Mouse (Mus musculus) midbrain, embryonic 16.5 days (tissue): ENCODE measurements at regions not wholly inside any gene's neighbourhood (a gene's known extent, or its start where the extent isn't known, plus 50 kb on each side); places are given as distances from the start of the nearest gene placed in this dataset.
A peak's percentile ranks its signal among the peaks of the same experiment; 100 is the strongest.
"Not testable (repeated sequence)": the region's sequence is repeated elsewhere in the genome, so short reads cannot be mapped to it uniquely, and the experiment has no call there.

Experiments
- ATAC-seq: fragments of 200-750 bp; cut with Nextera tagmentation; 2 replicates; pipeline ENCODE4 v1.8.0; 2017; ENCODE audit warnings: moderate TSS enrichment
- H3K27ac ChIP-seq: fragments of 300-500 bp; sonication (generic); 2 replicates; pipeline ENCODE4 v1.5.1; 2014; ENCODE audit warnings: mild to moderate bottlenecking, low read length, mixed read lengths
- H3K27me3 ChIP-seq: fragments of 300-500 bp; sonication (generic); 2 replicates; pipeline ENCODE4 v1.6.1; 2014; ENCODE audit warnings: low read depth, low read length, mixed read lengths; ENCODE audit not compliant: control insufficient read depth, insufficient read depth
- H3K36me3 ChIP-seq: fragments of 300-500 bp; sonication (generic); 2 replicates; pipeline ENCODE4 v1.6.1; 2014; ENCODE audit warnings: mild to moderate bottlenecking, low read length, moderate library complexity, mixed read lengths; ENCODE audit not compliant: control insufficient read depth, insufficient read depth
- H3K4me1 ChIP-seq: fragments of 300-500 bp; sonication (generic); 2 replicates; pipeline ENCODE4 v1.6.1; 2014; ENCODE audit warnings: mild to moderate bottlenecking, low read length, mixed read lengths; ENCODE audit not compliant: control insufficient read depth, insufficient read depth
- H3K4me2 ChIP-seq: fragments of 300-500 bp; sonication (generic); 2 replicates; pipeline ENCODE4 v1.6.1; 2014; ENCODE audit warnings: mild to moderate bottlenecking, low read length, mixed read lengths
- H3K4me3 ChIP-seq: fragments of 300-500 bp; sonication (generic); 2 replicates; pipeline ENCODE4 v1.5.1; 2014; ENCODE audit warnings: low read depth, mild to moderate bottlenecking, low read length, moderate library complexity, mixed read lengths
- H3K9ac ChIP-seq: fragments of 300-500 bp; sonication (generic); 2 replicates; pipeline ENCODE4 v1.6.1; 2014; ENCODE audit warnings: low read depth, low read length, mixed read lengths
- H3K9me3 ChIP-seq: fragments of 300-500 bp; sonication (generic); replicated peaks from 2 replicates; pipeline ENCODE4 v1.6.1; 2014; ENCODE audit warnings: mild to moderate bottlenecking, low read length, mixed read lengths; ENCODE audit not compliant: control insufficient read depth, poor library complexity, severe bottlenecking
- WGBS: fragments of 180-500 bp; shearing (Covaris S2); extraction: QIAGEN DNeasy Blood & Tissue Kit; methylation state at CpG from one replicate; pipeline ENCODE4 v1.1.7; 2014; 5-methylcytosine and 5-hydroxymethylcytosine counted together

DNA sequence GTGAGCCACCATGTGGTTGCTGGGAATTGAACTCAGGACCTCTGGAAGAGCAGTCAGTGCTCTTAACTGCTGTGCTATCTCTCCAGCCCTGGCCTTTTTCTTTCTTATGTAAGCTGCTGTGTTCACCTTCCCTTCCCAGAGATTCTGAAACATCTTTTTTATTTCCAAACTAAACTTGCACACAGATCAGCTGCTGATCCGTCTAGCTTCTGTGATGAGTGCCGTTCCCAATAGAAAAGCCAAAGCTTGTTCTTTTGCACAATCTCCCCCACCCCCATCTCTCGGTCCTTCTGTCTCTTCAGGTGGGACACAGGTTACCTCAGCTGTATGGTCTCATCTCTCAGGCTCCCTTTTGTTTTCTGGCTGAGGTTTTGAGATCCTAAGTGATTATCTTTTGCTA, 191.9 kb downstream of the Tcp10c start:
- Histone ChIP-seq H3K4me1 (no peaks in the 10 kb centered on the region), H3K4me2 (no peak overlapping the region), H3K27me3 (no peaks in the 10 kb centered on the region), H3K4me3 (no peak overlapping the region), H3K27ac (no peak overlapping the region), H3K36me3 (no peaks in the 10 kb centered on the region), H3K9me3 (peaks cover 60% of the 10 kb centered on the region), H3K9ac (no peak overlapping the region)
- WGBS: 61% methylated on average over 3 of the region's 3 CpGs
- no peak for ATAC-seq

DNA sequence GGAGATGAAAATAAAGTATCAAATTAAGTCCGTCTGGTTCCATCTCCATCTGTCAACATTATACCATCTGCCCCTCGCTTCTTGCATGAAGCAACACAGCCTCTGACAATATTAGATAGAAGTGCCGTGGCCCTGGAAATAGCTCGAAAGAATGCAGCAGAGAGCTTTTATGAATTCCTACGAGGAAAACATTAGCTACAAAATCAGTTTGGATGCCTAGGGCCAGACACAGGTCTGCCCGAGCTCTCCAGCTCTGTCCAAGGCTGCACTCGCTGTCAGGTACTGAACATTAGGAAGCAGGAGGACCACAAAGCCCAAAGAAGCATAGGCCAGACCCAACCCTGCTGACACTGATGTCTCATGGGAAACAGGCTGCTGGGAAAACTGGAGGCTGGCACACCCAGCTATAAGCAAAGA, 192.3 kb downstream of the Tcp10c start:
- H3K4me3 ChIP-seq: no peak overlapping the region
- no peaks in the 10 kb centered on the region for H3K4me1 ChIP-seq
- no peak overlapping the region for H3K9ac ChIP-seq
- no peak overlapping the region for H3K4me2 ChIP-seq
- no peaks in the 10 kb centered on the region for H3K36me3 ChIP-seq
- no peaks in the 10 kb centered on the region for H3K27me3 ChIP-seq
- WGBS: 83% methylated on average over 7 of the region's 7 CpGs
- no peak for ATAC-seq
- H3K27ac ChIP-seq: no peak overlapping the region
- peaks cover 57% of the 10 kb centered on the region for H3K9me3 ChIP-seq

DNA sequence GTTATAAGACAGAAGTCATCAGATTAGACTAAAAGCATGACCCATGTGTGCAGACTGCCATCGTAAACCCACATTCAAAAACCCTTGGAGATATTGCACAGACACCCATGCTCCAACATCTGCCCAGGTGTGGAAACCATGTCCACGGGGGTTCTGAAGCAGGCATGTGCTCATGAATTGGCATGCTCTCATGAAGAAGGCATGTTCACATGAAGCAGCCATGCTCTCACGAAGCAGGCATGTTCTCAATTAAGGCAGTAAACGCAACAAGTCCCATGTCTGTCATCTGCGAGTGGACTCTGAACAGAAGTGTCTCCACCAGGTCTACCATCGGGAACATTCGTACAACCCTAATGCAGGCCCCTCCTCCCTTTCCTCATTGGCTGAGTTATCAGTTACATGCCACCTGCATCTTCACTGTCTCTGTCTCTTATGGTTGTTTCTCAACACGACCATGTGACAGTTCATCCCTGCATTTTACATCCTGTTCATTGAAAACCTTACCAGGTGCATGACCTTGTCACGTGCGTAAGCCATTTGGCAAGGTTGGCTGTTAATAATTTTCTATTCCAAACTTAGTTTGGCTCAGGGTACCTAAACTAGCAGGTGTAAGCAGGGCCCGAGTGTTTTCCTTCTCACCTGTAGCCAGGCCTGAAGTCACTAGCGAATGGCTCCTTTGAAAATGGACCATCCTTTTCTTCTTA, 193.4 kb downstream of the Tcp10c start:
- no peak for ATAC-seq
- Histone ChIP-seq H3K4me1 (no peaks in the 10 kb centered on the region), H3K4me3 (no peak overlapping the region), H3K27me3 (no peaks in the 10 kb centered on the region), H3K9me3 (peaks cover 55% of the 10 kb centered on the region), H3K27ac (no peak overlapping the region), H3K9ac (no peak overlapping the region), H3K4me2 (no peak overlapping the region), H3K36me3 (no peaks in the 10 kb centered on the region)
- WGBS: 66% methylated on average over 12 of the region's 12 CpGs

DNA sequence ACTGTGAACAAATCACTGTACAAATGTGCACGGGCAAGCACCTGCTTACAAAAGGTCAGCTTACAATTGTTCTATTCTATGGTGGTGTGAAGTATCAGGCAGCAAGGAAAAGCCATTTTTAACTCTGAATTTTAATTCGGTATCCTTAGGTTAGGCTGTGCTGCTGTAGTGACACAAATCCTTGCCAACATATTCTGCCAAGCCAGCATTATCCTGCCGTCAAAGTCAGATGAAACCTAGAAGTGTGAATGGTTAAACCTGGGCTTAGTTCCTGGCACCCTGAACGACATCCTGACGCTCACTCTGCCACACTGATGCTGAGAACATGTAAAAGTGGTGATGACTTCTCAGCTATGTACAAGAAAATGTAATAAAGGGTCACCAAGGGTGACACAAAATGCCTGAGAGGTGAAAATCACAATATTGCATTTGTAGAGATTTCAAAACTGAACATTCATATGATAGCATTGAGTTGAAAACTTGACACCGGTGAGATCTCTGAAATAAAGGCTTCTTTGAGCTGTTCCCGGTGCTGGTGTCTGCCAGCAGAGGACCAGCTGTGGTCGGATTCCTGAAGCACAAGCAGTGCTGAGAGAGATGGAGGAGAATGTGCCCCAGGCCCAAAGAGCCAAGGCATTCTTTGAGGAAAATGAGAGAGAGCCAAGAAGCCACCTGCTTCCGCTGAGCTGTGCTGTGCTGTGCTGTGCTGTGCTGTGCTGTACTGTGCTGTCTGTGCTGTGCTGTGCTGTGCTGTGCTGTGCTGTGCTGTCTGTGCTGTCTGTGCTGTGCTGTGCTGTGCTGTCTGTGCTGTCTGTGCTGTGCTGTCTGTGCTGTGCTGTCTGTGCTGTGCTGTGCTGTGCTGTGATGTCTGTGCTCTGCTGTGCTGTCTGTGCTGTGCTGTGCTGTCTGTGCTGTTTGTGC, 195.9 kb downstream of the Tcp10c start:
- Histone ChIP-seq H3K4me3 (no peak overlapping the region), H3K27ac (no peak overlapping the region), H3K9me3 (peaks cover 38% of the 10 kb centered on the region), H3K9ac (no peak overlapping the region), H3K4me2 (no peak overlapping the region), H3K36me3 (no peaks in the 10 kb centered on the region), H3K27me3 (no peaks in the 10 kb centered on the region), H3K4me1 (0 out of 2 replicates have a peak, but pooled peaks cover under 1% of the 10 kb centered on the region)
- peak; percentile 66 for ATAC-seq
- 64% methylated on average over 9 of the region's 9 CpGs for WGBS

DNA sequence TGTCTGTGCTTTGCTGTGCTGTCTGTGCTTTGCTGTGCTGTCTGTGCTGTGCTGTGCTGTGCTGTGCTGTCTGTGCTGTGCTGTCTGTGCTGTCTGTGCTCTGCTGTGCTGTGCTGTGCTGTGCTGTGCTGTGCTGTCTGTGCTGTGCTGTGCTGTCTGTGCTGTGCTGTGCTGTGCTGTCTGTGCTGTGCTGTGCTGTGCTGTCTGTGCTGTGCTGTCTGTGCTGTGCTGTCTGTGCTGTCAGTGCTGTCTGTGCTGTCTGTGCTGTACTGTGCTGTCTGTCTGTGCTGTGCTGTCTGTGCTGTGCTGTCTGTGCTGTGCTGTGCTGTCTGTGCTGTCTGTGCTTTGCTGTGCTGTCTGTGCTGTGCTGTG, 196.5 kb downstream of the Tcp10c start:
- H3K9me3 ChIP-seq: peaks cover 33% of the 10 kb centered on the region
- not testable (repeated sequence) for H3K4me1 ChIP-seq, H3K27ac ChIP-seq, H3K4me2 ChIP-seq, H3K4me3 ChIP-seq, H3K27me3 ChIP-seq, H3K36me3 ChIP-seq, H3K9ac ChIP-seq
- ATAC-seq: peak; percentile 63

DNA sequence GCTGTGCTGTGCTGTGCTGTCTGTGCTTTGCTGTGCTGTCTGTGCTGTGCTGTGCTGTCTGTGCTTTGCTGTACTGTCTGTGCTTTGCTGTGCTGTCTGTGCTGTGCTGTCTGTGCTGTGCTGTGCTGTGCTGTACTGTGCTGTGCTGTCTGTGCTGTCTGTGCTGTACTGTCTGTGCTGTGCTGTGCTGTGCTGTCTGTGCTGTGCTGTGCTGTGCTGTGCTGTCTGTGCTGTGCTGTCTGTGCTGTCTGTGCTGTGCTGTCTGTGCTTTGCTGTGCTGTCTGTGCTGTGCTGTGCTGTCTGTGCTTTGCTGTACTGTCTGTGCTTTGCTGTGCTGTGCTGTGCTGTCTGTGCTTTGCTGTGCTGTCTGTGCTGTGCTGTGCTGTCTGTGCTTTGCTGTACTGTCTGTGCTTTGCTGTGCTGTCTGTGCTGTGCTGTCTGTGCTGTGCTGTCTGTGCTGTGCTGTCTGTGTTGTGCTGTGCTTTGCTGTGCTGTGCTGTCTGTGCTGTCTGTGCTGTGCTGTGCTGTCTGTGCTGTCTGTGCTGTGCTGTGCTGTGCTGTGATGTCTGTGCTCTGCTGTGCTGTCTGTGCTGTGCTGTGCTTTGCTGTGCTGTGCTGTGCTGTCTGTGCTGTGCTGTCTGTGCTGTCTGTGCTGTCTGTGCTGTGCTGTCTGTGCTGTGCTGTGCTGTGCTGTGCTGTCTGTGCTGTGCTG, 197.5 kb downstream of the Tcp10c start:
- not testable (repeated sequence) for H3K9ac ChIP-seq, H3K4me1 ChIP-seq, H3K27ac ChIP-seq, H3K4me3 ChIP-seq, H3K36me3 ChIP-seq, H3K27me3 ChIP-seq, H3K4me2 ChIP-seq
- peaks cover 29% of the 10 kb centered on the region for H3K9me3 ChIP-seq
- peak; percentile 77 for ATAC-seq

DNA sequence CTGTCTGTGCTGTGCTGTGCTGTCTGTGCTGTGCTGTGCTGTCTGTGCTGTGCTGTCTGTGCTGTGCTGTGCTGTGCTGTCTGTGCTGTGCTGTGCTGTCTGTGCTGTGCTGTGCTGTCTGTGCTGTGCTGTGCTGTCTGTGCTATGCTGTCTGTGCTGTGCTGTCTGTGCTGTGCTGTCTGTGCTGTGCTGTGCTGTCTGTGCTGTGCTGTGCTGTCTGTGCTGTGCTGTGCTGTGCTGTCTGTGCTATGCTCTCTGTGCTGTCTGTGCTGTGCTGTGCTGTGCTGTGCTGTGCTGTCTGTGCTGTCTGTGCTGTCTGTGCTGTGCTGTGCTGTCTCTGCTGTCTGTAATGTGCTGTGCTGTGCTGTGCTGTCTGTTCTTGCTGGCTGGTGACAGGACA, 198.5 kb downstream of the Tcp10c start:
- not testable (repeated sequence) for H3K9ac ChIP-seq, H3K27ac ChIP-seq, H3K4me2 ChIP-seq, H3K4me1 ChIP-seq, H3K27me3 ChIP-seq, H3K4me3 ChIP-seq, H3K36me3 ChIP-seq
- ATAC-seq: peak; percentile 75
- H3K9me3 ChIP-seq: peaks cover 24% of the 10 kb centered on the region

DNA sequence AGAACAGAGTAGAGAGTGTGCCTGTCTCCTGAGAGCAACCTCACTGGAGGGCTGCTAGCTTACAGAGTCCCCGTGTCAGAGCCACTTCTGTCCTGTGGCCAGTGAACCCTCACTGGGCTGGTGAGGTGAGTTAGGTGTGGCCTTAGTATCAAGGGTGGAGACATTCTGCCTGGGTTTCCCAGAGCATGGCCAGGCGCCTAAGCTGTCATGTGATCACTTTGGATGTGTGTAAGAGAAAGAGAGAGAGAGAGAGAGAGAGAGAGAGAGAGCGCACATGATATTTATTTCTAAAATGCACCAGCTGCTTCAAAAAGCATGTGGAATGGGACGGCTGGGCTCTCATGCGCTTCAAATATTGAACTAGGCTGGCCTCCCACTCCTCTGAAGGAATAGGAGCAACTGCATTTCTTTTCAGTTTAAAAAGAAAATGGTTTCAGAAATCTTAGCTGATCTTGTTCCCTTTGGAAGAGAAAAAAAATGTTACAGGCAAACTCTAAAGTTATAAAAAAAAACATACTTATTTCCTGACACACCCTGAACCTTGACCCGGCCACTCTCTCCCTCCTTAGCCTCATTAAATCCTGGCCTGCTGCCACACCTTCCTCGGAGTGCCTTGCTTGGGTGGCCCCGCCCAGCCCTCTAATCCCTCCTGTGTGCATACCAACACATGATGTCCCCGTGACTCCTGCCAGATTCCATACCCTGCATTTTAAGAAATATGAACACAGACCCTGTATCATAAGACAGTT, 201.1 kb downstream of the Tcp10c start:
- not testable (repeated sequence) for H3K9me3 ChIP-seq, H3K4me1 ChIP-seq, H3K27me3 ChIP-seq, H3K9ac ChIP-seq, H3K4me2 ChIP-seq, H3K36me3 ChIP-seq, H3K27ac ChIP-seq, H3K4me3 ChIP-seq, ATAC-seq
- 34% methylated on average over 9 of the region's 9 CpGs for WGBS
